Mouse (Mus musculus): ENCODE results near the gene Jup.
A peak's percentile ranks its signal among the peaks of the same experiment; 100 is the strongest.
"Not testable (repeated sequence)": the region's sequence is repeated elsewhere in the genome, so short reads cannot be mapped to it uniquely, and the experiment has no call there.

Gene Jup

GRCm38 (mm10) chr11:100389931-100390445 is 7.6 kb downstream of the Jup start:
- DNase-seq (ENCODE audit: low read depth, low spot score), result no peak

- DNase-seq (ENCODE audit: low read depth, low spot score), result no peak
These were observed 9.0 kb downstream of the Jup start for GRCm38 (mm10) chr11:100388588-100388987.

GRCm38 (mm10) chr11:100387589-100388375 is 9.8 kb downstream of the Jup start:
- DNase-seq (ENCODE audit: low read depth, low spot score), result no peak

- DNase-seq (ENCODE audit: low read depth, low spot score), result no peak
These were observed 10.5 kb downstream of the Jup start for GRCm38 (mm10) chr11:100387111-100387510.

GRCm38 (mm10) chr11:100386586-100386985 is 11.0 kb downstream of the Jup start:
- DNase-seq (ENCODE audit: low read depth, low spot score), result no peak

- no peak for DNase-seq (ENCODE audit: low read depth, low spot score)
These were observed 12.5 kb downstream of the Jup start for GRCm38 (mm10) chr11:100385016-100385415.

- no peak for DNase-seq (ENCODE audit: low read depth, low spot score)
These were observed 14.9 kb downstream of the Jup start for GRCm38 (mm10) chr11:100382682-100383081.

- no peak for DNase-seq (ENCODE audit: low read depth, low spot score)
These were observed 18.3 kb downstream of the Jup start for GRCm38 (mm10) chr11:100379311-100379710.

GRCm38 (mm10) chr11:100378446-100378845 is 19.1 kb downstream of the Jup start:
- no peak for DNase-seq (ENCODE audit: low read depth, low spot score)

GRCm38 (mm10) chr11:100377989-100378388 is 19.6 kb downstream of the Jup start:
- DNase-seq (ENCODE audit: low read depth, low spot score), result no peak

GRCm38 (mm10) chr11:100376746-100377389 is 20.7 kb downstream of the Jup start:
- no peak for DNase-seq (ENCODE audit: low read depth, low spot score)

- DNase-seq (ENCODE audit: low read depth, low spot score), result no peak
These were observed 21.6 kb downstream of the Jup start for GRCm38 (mm10) chr11:100376005-100376404.

GRCm38 (mm10) chr11:100375127-100375526 is 22.4 kb downstream of the Jup start:
- DNase-seq (ENCODE audit: low read depth, low spot score), result no peak

- DNase-seq (ENCODE audit: low read depth, low spot score), result no peak
These were observed 25.5 kb downstream of the Jup start for GRCm38 (mm10) chr11:100371981-100372558.

- no peak for DNase-seq (ENCODE audit: low read depth, low spot score)
These were observed 27.7 kb downstream of the Jup start for GRCm38 (mm10) chr11:100369822-100370221.

GRCm38 (mm10) chr11:100369145-100369544 is 28.4 kb downstream of the Jup start:
- DNase-seq (ENCODE audit: low read depth, low spot score), result no peak

- peak; percentile 37 for DNase-seq (ENCODE audit: low read depth, low spot score)
These were observed 34.5 kb downstream of the Jup start for GRCm38 (mm10) chr11:100362979-100363562.

GRCm38 (mm10) chr11:100362209-100362978 is 35.2 kb downstream of the Jup start:
- DNase-seq (ENCODE audit: low read depth, low spot score), result peak; percentile 58

GRCm38 (mm10) chr11:100361059-100361458 is 36.5 kb downstream of the Jup start:
- not testable (repeated sequence) for DNase-seq (ENCODE audit: low read depth, low spot score)

- no peak for DNase-seq (ENCODE audit: low read depth, low spot score)
These were observed 37.4 kb downstream of the Jup start for GRCm38 (mm10) chr11:100360175-100360574.

- DNase-seq (ENCODE audit: low read depth, low spot score), result no peak
These were observed 40.2 kb downstream of the Jup start for GRCm38 (mm10) chr11:100357408-100357807.

Measured in embryo, embryonic 11.5 days (tissue).